Mouse (Mus musculus) hindbrain, embryonic 14.5 days (tissue): ENCODE data around the gene Ap3b1. TPM values are rescaled to one million over a fixed set of nuclear protein-coding genes. Genes with fewer than 3 reads are reported as not detected.
A peak's percentile ranks its signal among the peaks of the same experiment; 100 is the strongest.

Experiments
- ATAC-seq: fragments of 200-750 bp; cut with Nextera tagmentation; 2 replicates; pipeline ENCODE4 v1.8.0; 2017; ENCODE audit warnings: moderate number of reproducible peaks, mild to moderate bottlenecking, moderate TSS enrichment, moderate library complexity; ENCODE audit not compliant: low FRiP score
- DNase-seq: peaks from one replicate; pipeline ENCODE4 v3.0.0-alpha.2; 2015; ENCODE audit warnings: low spot score
- H3K27ac ChIP-seq: fragments of 300-500 bp; sonication (generic); 2 replicates; pipeline ENCODE4 v1.5.1; 2014; ENCODE audit warnings: mild to moderate bottlenecking, moderate library complexity
- H3K27me3 ChIP-seq: fragments of 300-500 bp; sonication (generic); 2 replicates; pipeline ENCODE4 v1.6.1; 2014; ENCODE audit warnings: mild to moderate bottlenecking, low read length, mixed read lengths; ENCODE audit not compliant: control insufficient read depth, insufficient read depth
- H3K36me3 ChIP-seq: fragments of 300-500 bp; sonication (generic); replicated peaks from 2 replicates; pipeline ENCODE4 v1.6.1; 2014; ENCODE audit not compliant: control insufficient read depth, insufficient read depth
- H3K4me1 ChIP-seq: fragments of 300-500 bp; sonication (generic); replicated peaks from 2 replicates; pipeline ENCODE4 v1.6.1; 2014; ENCODE audit warnings: antibody characterized with exemption, low read length, mixed read lengths; ENCODE audit not compliant: control insufficient read depth, insufficient read depth
- H3K4me2 ChIP-seq: fragments of 300-500 bp; sonication (generic); replicated peaks from 2 replicates; pipeline ENCODE4 v1.6.1; 2014; ENCODE audit warnings: mild to moderate bottlenecking, moderate library complexity
- H3K4me3 ChIP-seq: fragments of 300-500 bp; sonication (generic); replicated peaks from 2 replicates; pipeline ENCODE4 v1.5.1; 2014; ENCODE audit warnings: mild to moderate bottlenecking, low read length
- H3K9ac ChIP-seq: fragments of 300-500 bp; sonication (generic); 2 replicates; pipeline ENCODE4 v1.6.1; 2014
- H3K9me3 ChIP-seq: fragments of 300-500 bp; sonication (generic); 2 replicates; pipeline ENCODE4 v1.6.1; 2016; ENCODE audit warnings: low read length; ENCODE audit not compliant: control insufficient read depth
- WGBS: fragments of 180-500 bp; shearing (Covaris S2); extraction: QIAGEN DNeasy Blood & Tissue Kit; methylation state at CpG from one replicate; pipeline ENCODE4 v1.1.7; 2014; 5-methylcytosine and 5-hydroxymethylcytosine counted together
- polyA plus RNA-seq: library from polyadenylated mRNA; unstranded; fragments of >200 nt; fragmentation: Nextera tagmentation; extraction: Ambion mirVana; gene quantifications from 2 replicates; pipeline ENCODE4 v1.2.1, GENCODE M21; 2014

Ap3b1 gene
- polyA plus RNA-seq, 1 experiment from 2014 or later = 27.3 TPM

DNA sequence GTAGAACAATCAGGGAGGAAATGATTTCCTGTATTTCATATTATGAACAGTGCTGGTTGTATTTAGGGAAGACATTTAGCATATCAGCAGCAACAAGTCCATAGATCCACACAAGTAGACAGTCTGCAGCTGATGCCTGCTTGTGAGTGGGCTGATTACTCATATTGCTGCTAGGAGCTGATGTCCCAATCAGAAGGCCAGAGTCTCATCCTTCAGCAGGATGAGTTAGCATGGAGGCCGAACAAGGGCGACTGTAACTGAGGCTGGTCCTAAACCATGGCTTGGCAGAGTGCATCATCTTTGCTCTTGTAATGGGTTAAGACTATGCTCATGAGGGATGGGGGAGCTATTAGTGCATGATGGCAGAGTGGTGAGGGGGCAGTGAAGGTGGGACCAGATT is 9.1 kb downstream of the Ap3b1 start:
- DNase-seq (no peak), ATAC-seq (no peak)
- H3K27ac ChIP-seq = no peak overlapping the region
- H3K4me3 ChIP-seq = no peak overlapping the region
- no peaks in the 10 kb centered on the region for H3K27me3 ChIP-seq
- H3K9ac ChIP-seq = no peak overlapping the region
- H3K4me1 ChIP-seq = no peaks in the 10 kb centered on the region
- no peaks in the 10 kb centered on the region for H3K36me3 ChIP-seq
- H3K4me2 ChIP-seq = no peak overlapping the region
- WGBS = 92% methylated on average over 2 of the region's 2 CpGs
- H3K9me3 ChIP-seq = no peaks in the 10 kb centered on the region

DNA sequence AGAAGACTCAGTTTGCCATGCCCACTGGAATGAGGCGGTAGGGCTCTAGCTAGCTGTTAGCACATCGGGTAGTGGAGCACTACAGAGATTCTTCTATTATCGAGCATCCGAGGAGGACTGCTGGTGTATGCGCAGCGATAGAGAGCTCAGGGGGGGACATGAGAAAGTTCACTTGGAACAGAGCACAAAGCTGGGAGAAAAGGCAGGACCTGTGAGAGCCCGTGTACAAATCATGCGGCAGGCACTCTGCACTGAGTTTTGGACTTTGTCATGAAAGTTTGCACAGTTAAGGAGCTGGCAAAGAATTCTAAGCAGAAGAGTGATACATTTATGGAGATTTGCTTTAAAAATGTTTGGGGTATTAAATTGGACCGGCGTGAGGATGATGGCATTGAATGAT is 11.8 kb downstream of the Ap3b1 start:
- no peaks in the 10 kb centered on the region for H3K27me3 ChIP-seq
- no peak overlapping the region for H3K4me2 ChIP-seq
- ATAC-seq (no peak), DNase-seq (no peak)
- no peaks in the 10 kb centered on the region for H3K36me3 ChIP-seq
- no peak overlapping the region for H3K9ac ChIP-seq
- no peak overlapping the region for H3K27ac ChIP-seq
- H3K9me3 ChIP-seq = no peaks in the 10 kb centered on the region
- H3K4me3 ChIP-seq = no peak overlapping the region
- H3K4me1 ChIP-seq = peaks cover 1% of the 10 kb centered on the region
- WGBS = 92% methylated on average over 10 of the region's 10 CpGs

DNA sequence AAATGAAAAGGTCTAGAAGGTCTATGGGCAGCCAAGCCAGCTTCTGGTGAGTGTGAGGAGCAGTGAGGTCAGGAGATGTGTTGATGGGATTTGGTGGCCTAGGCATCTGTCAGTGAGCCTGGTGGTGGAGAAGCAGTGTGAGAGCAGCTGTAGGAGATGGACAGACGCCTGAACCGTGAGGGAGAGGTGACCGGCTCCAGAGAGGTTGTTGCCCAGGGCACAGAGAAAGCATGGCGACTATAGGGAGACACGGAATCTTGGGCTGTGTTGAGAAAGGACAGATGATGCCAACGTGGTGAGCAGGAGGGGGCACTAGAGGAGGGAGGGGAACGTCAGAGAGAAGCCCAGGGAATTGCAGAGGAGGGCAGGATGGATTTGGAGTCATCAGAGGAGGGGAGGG is 13.3 kb downstream of the Ap3b1 start:
- no peak overlapping the region for H3K9ac ChIP-seq
- peaks cover 6% of the 10 kb centered on the region for H3K4me1 ChIP-seq
- H3K4me3 ChIP-seq = no peak overlapping the region
- no peak overlapping the region for H3K27ac ChIP-seq
- 69% methylated on average over 7 of the region's 7 CpGs for WGBS
- DNase-seq (no peak), ATAC-seq (no peak)
- no peaks in the 10 kb centered on the region for H3K36me3 ChIP-seq
- H3K9me3 ChIP-seq = no peaks in the 10 kb centered on the region
- H3K27me3 ChIP-seq = no peaks in the 10 kb centered on the region
- H3K4me2 ChIP-seq = no peak overlapping the region

DNA sequence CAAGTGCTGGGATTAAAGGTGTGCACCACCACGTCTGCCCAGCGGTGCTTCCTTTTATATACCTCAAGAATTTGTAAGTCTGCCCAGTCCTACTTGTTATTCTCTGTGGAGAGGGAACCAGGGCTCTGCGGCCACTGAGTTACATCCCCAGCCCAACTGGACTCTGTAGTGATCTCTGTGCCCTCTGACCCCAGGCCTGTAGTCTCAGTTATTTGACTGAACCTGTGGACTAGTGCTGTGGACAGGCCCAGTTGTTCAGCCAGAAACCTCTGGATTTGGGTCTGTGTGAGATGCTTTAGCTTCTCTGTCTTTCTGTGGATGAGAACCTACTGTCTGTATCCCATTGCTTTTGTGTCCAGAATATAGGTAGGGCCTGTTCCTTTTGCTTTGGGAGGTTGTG is 15.4 kb downstream of the Ap3b1 start:
- H3K9ac ChIP-seq = no peak overlapping the region
- DNase-seq = no peak
- H3K27ac ChIP-seq = no peak overlapping the region
- H3K4me2 ChIP-seq = no peak overlapping the region
- H3K4me3 ChIP-seq = no peak overlapping the region
- WGBS = 97% methylated on average over 3 of the region's 3 CpGs
- H3K9me3 ChIP-seq = no peaks in the 10 kb centered on the region
- no peak for ATAC-seq
- no peaks in the 10 kb centered on the region for H3K36me3 ChIP-seq
- no peaks in the 10 kb centered on the region for H3K27me3 ChIP-seq
- H3K4me1 ChIP-seq = peaks cover 9% of the 10 kb centered on the region

DNA sequence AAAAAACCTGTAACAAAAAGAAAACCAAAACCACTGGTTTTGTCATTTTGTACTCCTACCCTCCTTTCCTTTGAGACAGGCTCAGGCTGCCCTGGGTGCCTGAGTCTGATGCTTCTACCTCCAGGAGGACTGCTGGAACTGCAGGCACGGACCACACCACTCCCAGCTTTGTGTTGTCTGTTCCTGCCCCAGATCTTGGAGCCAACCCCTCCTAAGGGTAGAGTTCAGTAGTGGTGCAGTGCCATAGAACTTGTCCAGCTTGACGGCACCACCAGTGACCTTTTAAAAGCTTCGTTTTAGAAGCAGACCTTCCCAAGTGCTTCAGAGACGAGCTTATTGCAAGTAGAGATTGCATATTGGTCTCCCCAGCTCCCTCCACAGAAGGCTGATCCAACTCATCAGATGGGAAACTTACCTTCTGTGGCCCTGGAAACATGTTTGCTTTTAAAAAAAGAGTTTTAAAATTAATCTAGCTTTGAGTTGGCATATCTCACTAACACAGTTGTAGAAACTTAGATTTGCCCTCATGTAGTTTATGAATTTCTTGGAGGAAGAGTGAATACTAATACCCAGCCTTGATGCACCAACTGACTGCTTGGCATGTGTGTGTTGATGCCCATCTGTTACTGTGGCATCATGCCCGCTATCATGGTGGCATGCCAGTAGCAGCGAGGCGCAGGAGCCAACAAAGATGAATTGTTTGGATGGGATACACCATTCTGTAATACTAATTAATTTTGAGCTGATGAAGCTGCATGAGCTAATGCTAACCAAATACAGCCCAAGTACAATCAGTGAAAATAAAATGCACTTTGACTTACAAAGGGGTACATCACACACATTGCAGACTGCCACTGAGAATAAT is 17.0 kb downstream of the Ap3b1 start:
- no peak overlapping the region for H3K4me2 ChIP-seq
- ATAC-seq = peak; percentile 76
- H3K27ac ChIP-seq = peak overlapping the region; percentile 59; the same call in 1 of the 2 replicates

DNA sequence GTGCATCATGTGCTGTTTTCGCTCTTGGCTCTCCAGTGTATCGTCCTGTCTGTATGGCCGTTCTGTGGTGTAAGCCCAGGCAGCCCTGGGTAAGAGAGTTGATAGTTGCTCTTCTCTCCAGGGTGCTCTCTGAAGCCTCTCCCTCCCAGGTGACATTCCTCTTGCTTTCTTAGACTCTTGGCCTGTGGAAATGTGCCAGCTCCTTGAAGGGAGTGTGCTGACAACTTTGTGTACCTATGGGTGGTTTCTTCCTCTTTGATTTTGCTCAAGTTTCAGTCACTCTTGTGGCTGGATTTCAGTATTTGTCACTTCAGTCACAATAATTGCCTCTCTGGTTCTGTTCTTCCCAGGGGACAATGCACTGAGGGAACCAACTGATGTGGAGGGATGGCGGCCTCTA is 20.2 kb downstream of the Ap3b1 start:
- H3K9ac ChIP-seq = no peak overlapping the region
- DNase-seq = no peak
- H3K9me3 ChIP-seq = no peaks in the 10 kb centered on the region
- ATAC-seq = no peak
- no peak overlapping the region for H3K4me2 ChIP-seq
- no peak overlapping the region for H3K4me3 ChIP-seq
- 82% methylated on average over 4 of the region's 4 CpGs for WGBS
- peaks cover 12% of the 10 kb centered on the region for H3K4me1 ChIP-seq
- 0 out of 2 replicates have a peak overlapping the region, but pooled peaks have one; percentile 3 for H3K27ac ChIP-seq
- no peaks in the 10 kb centered on the region for H3K36me3 ChIP-seq
- no peaks in the 10 kb centered on the region for H3K27me3 ChIP-seq

More for the DNA sequence above, 17.0 kb downstream of the Ap3b1 start:
- no peaks in the 10 kb centered on the region for H3K9me3 ChIP-seq
- H3K4me3 ChIP-seq = no peak overlapping the region
- no peaks in the 10 kb centered on the region for H3K27me3 ChIP-seq
- peaks cover 12% of the 10 kb centered on the region for H3K4me1 ChIP-seq
- no peaks in the 10 kb centered on the region for H3K36me3 ChIP-seq
- WGBS = 65% methylated on average over 7 of the region's 7 CpGs
- DNase-seq = peak; percentile 73
- no peak overlapping the region for H3K9ac ChIP-seq

DNA sequence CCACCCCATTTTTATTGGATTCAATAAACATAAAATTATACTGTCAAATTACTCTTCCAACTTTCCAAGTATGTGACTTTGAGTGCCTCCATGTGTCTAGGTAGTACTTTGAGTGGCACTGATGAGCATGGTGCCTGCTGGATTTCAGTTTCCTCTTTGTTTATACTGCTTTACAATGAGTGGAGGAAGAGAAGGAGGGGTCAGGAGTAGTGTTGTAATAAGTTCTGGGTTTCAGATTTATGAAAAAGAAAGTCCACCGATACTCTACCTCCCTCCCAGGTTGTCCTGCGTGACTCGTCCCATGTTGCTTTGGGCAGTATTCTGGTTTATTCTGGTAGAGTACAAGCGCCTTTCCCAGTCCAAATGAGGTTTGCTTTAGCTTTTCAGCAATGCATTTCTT is 22.7 kb downstream of the Ap3b1 start:
- DNase-seq = no peak
- Histone ChIP-seq H3K9ac (no peak overlapping the region), H3K9me3 (no peaks in the 10 kb centered on the region), H3K4me2 (no peak overlapping the region), H3K27me3 (no peaks in the 10 kb centered on the region), H3K4me3 (no peak overlapping the region), H3K4me1 (peaks cover 7% of the 10 kb centered on the region; the same call in 1 of the 2 replicates), H3K36me3 (no peaks in the 10 kb centered on the region), H3K27ac (no peak overlapping the region)
- 86% methylated on average over 4 of the region's 4 CpGs for WGBS
- ATAC-seq = no peak

DNA sequence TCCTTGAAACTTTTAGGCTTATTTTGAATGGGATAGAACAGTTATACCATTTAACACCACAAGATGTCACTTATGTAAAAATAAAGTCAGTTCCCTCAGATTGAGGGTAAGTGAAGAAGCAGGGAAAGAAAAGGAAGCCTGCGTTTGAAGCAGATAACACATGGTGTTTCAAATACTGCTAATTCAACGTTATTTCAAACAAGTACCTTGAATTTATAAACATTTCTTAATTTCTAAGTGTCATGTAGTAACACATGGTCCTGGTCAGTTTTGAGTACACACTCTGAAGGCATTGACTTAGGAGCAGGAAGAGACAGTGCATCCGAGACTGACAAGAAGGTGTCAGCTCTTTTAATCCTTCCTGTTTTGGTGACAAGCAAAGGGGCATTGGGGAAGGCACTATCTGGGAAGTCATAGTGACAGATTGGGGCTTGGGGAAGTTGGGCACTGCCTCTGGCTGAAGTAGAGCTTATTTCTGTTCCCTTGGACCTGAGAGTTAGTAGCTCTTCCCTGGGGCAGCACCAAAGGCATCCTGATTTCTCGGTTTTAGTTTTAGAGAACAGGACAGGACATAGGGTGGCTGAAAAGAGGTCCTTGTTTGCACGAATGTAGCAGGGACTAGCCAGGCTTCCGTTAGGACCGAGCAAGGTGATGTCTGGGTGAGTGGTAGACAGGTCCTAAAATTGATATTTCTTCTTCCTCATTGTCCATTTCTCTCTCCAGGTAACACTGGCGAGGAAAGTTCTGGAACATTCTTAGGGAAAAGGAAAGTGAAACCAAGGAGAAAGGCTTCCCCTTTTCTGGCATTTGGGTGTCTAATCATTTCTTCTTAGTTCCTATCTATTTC is 23.3 kb downstream of the Ap3b1 start:
- Histone ChIP-seq H3K4me1 (peaks cover 7% of the 10 kb centered on the region; the same call in 1 of the 2 replicates), H3K4me3 (no peak overlapping the region), H3K36me3 (no peaks in the 10 kb centered on the region), H3K27me3 (no peaks in the 10 kb centered on the region), H3K9me3 (no peaks in the 10 kb centered on the region), H3K9ac (no peak overlapping the region), H3K4me2 (no peak overlapping the region), H3K27ac (no peak overlapping the region)
- DNase-seq (peak; percentile 66), ATAC-seq (no peak)
- 75% methylated on average over 8 of the region's 8 CpGs for WGBS

DNA sequence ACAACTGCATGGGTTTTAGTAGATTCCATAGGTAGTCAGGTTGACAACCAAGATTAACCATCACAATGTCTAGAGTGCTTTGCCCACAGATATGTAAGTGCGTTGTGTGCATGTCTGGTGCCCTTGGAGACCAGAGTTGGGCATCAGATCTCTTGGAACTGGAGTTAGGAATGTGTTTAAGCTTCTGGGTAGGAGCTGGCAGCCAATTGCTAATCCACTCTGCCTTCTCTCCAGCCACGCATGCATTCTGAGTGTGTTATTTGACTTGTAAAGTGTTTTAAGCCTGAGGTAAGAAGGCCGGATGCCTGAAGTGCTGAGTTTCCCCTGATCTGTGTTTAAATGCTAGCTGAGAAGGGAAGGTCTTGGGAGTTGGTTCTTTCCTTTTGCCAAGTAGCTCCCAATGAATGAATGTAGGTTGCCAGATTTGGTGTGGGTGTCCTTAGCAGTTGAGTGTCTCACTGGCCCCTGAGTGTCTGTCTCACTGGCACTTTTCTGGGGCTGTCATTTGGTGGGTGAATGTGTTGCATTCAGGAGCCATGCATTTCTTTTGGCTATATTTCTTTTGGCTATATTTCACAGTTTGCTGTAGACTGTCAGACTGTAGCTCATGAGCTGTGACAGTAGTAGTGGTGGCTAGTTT is 26.3 kb downstream of the Ap3b1 start:
- WGBS = 87% methylated on average over 3 of the region's 3 CpGs
- H3K9me3 ChIP-seq = no peaks in the 10 kb centered on the region
- H3K9ac ChIP-seq = no peak overlapping the region
- no peak overlapping the region for H3K4me3 ChIP-seq
- H3K27me3 ChIP-seq = no peaks in the 10 kb centered on the region
- H3K4me1 ChIP-seq = no peaks in the 10 kb centered on the region
- no peak for ATAC-seq
- no peak overlapping the region for H3K27ac ChIP-seq
- DNase-seq = no peak
- H3K4me2 ChIP-seq = no peak overlapping the region
- no peaks in the 10 kb centered on the region for H3K36me3 ChIP-seq
